Mouse (Mus musculus): ENCODE measurements around the gene Kank2. TPM values are rescaled to one million over a fixed set of nuclear protein-coding genes. Genes with fewer than 3 reads are reported as not detected.

The Kank2 gene
- polyA plus RNA-seq, 1 experiment: 44.7 TPM

- no peaks in the 10 kb centered on the region for H3K27me3 ChIP-seq (ENCODE audit: control insufficient read depth, insufficient read depth, low read length)
- DNase-seq: no peak
- H3K27ac ChIP-seq (ENCODE audit: insufficient read depth, low read length): no peak overlapping the region
- no peak overlapping the region for H3K4me3 ChIP-seq (replicated peaks; ENCODE audit: insufficient read depth, low read depth, low read length)
- TF ChIP-seq CTCF (IDR thresholded peaks at IDR 0.05; ENCODE audit: borderline replicate concordance, insufficient read depth, low read depth, low read length): no peak
- no peak for TF ChIP-seq POLR2A (IDR thresholded peaks at IDR 0.05; ENCODE audit: borderline replicate concordance, insufficient read depth, low read length)
- 75% methylated on average over 2 of the region's 2 CpGs for WGBS
- peaks cover 8% of the 10 kb centered on the region for H3K4me1 ChIP-seq (ENCODE audit: control insufficient read depth, insufficient read depth, low read length)
Observed at GRCm38 (mm10) chr9:21721036-21721435, 77.5 kb downstream of the Kank2 start.

- 84% methylated on average over 2 of the region's 2 CpGs for WGBS
- no peaks in the 10 kb centered on the region for H3K4me1 ChIP-seq (ENCODE audit: control insufficient read depth, insufficient read depth, low read length)
- no peak for DNase-seq
- no peaks in the 10 kb centered on the region for H3K27me3 ChIP-seq (ENCODE audit: control insufficient read depth, insufficient read depth, low read length)
- no peak overlapping the region for H3K27ac ChIP-seq (ENCODE audit: insufficient read depth, low read length)
- no peak overlapping the region for H3K4me3 ChIP-seq (replicated peaks; ENCODE audit: insufficient read depth, low read depth, low read length)
- no peak for TF ChIP-seq CTCF (IDR thresholded peaks at IDR 0.05; ENCODE audit: borderline replicate concordance, insufficient read depth, low read depth, low read length)
- TF ChIP-seq POLR2A (IDR thresholded peaks at IDR 0.05; ENCODE audit: borderline replicate concordance, insufficient read depth, low read length): no peak
Observed at GRCm38 (mm10) chr9:21717015-21717414, 81.5 kb downstream of the Kank2 start.

Other genes with a start within 250 kb of the Kank2 start
- gene Timm29, start 206.0 kb downstream of the Kank2 start, polyA plus RNA-seq (2012; rRNA removed): 53.1 and 53.4 TPM in 2 replicates
- gene Yipf2, start 205.9 kb downstream of the Kank2 start, polyA plus RNA-seq (2012; rRNA removed): 30.9 and 31.3 TPM in 2 replicates
- gene Smarca4, start 182.6 kb downstream of the Kank2 start, polyA plus RNA-seq (2012; rRNA removed): 88.8 and 96.7 TPM in 2 replicates
- 34.1 and 34.2 TPM in 2 replicates for gene Ldlr, start 75.3 kb downstream of the Kank2 start, polyA plus RNA-seq (2012; rRNA removed)
- 3.8 TPM in 2 replicates for gene Spc24, start 38.4 kb downstream of the Kank2 start, polyA plus RNA-seq (2012; rRNA removed)
- not detected in 2 replicates for gene Angptl8, start 36.8 kb upstream of the Kank2 start, polyA plus RNA-seq (2012; rRNA removed)
- gene Dock6, start 53.9 kb upstream of the Kank2 start, polyA plus RNA-seq (2012; rRNA removed): 39.3 and 41.4 TPM in 2 replicates
- gene Rab3d, start 119.4 kb upstream of the Kank2 start, polyA plus RNA-seq (2012; rRNA removed): 13.9 and 16.3 TPM in 2 replicates
- 14.7 and 16.6 TPM in 2 replicates for gene Ccdc159, start 128.7 kb upstream of the Kank2 start, polyA plus RNA-seq (2012; rRNA removed)
- 62.5 and 64.1 TPM in 2 replicates for gene Tmem205, start 128.8 kb upstream of the Kank2 start, polyA plus RNA-seq (2012; rRNA removed)
- gene Plppr2, start 138.3 kb upstream of the Kank2 start, polyA plus RNA-seq (2012; rRNA removed): 97.5 and 106 TPM in 2 replicates
- gene Swsap1, start 157.0 kb upstream of the Kank2 start, polyA plus RNA-seq (2012; rRNA removed): 12.2 and 12.8 TPM in 2 replicates
- 9.2 and 10.4 TPM in 2 replicates for gene Epor, start 164.8 kb upstream of the Kank2 start, polyA plus RNA-seq (2012; rRNA removed)
- 67.6 and 83.3 TPM in 2 replicates for gene Rgl3, start 190.7 kb upstream of the Kank2 start, polyA plus RNA-seq (2012; rRNA removed)
- 2.4 and 2.7 TPM in 2 replicates for gene Ccdc151, start 203.9 kb upstream of the Kank2 start, polyA plus RNA-seq (2012; rRNA removed)
- gene Prkcsh, start 204.1 kb upstream of the Kank2 start, polyA plus RNA-seq (2012; rRNA removed): 91.3 and 95.3 TPM in 2 replicates

Measured in cerebellum, adult 2 months (tissue).